Mouse (Mus musculus): ENCODE measurements around the gene Cpne5. TPM values are rescaled to one million over a fixed set of nuclear protein-coding genes. Genes with fewer than 3 reads are reported as not detected.

Gene Cpne5
- polyA plus RNA-seq, 2 experiments, result 14.7 TPM

GRCm38 (mm10) chr17:29183162-29183561 lies 54.8 kb downstream of the Cpne5 start:
- no peaks in the 10 kb centered on the region for H3K27me3 ChIP-seq (ENCODE audit: control insufficient read depth, insufficient read depth, low read length)
- no peak overlapping the region for H3K9ac ChIP-seq (ENCODE audit: low read depth, low read length, severe bottlenecking)
- no peaks in the 10 kb centered on the region for H3K9me3 ChIP-seq (ENCODE audit: control insufficient read depth, low read length)
- 57% methylated on average over 11 of the region's 11 CpGs for WGBS
- no peak overlapping the region for H3K4me2 ChIP-seq (replicated peaks; ENCODE audit: low read depth, low read length, severe bottlenecking)
- TF ChIP-seq POLR2A (IDR thresholded peaks at IDR 0.05; ENCODE audit: borderline replicate concordance, extremely low read depth, insufficient read depth, insufficient read length), result no peak
- H3K4me3 ChIP-seq (replicated peaks; ENCODE audit: low read length), result no peak overlapping the region
- no peaks in the 10 kb centered on the region for H3K36me3 ChIP-seq (ENCODE audit: control insufficient read depth, insufficient read depth, low read length)
- ATAC-seq (ENCODE audit: low FRiP score, low read depth), result no peak
- no peak overlapping the region for H3K27ac ChIP-seq (replicated peaks; ENCODE audit: low read depth, low read length)
- DNase-seq (ENCODE audit: low spot score), result no peak
- H3K4me1 ChIP-seq (ENCODE audit: control insufficient read depth, insufficient read depth, low read length), result peaks cover 18% of the 10 kb centered on the region

- DNase-seq (ENCODE audit: low spot score) (no peak), ATAC-seq (ENCODE audit: low FRiP score, low read depth) (no peak)
- Histone ChIP-seq H3K4me1 (ENCODE audit: control insufficient read depth, insufficient read depth, low read length) (peaks cover 11% of the 10 kb centered on the region), H3K4me2 (replicated peaks; ENCODE audit: low read depth, low read length, severe bottlenecking) (no peak overlapping the region), H3K9me3 (ENCODE audit: control insufficient read depth, low read length) (no peaks in the 10 kb centered on the region), H3K27me3 (ENCODE audit: control insufficient read depth, insufficient read depth, low read length) (no peaks in the 10 kb centered on the region), H3K4me3 (replicated peaks; ENCODE audit: low read length) (no peak overlapping the region), H3K36me3 (ENCODE audit: control insufficient read depth, insufficient read depth, low read length) (no peaks in the 10 kb centered on the region), H3K27ac (replicated peaks; ENCODE audit: low read depth, low read length) (no peak overlapping the region), H3K9ac (ENCODE audit: low read depth, low read length, severe bottlenecking) (no peak overlapping the region)
- WGBS, result 83% methylated on average over 5 of the region's 5 CpGs
- no peak for TF ChIP-seq POLR2A (IDR thresholded peaks at IDR 0.05; ENCODE audit: borderline replicate concordance, extremely low read depth, insufficient read depth, insufficient read length)
Measured at GRCm38 (mm10) chr17:29181751-29182150, 56.2 kb downstream of the Cpne5 start.

GRCm38 (mm10) chr17:29180406-29181127 lies 57.4 kb downstream of the Cpne5 start:
- Histone ChIP-seq H3K36me3 (ENCODE audit: control insufficient read depth, insufficient read depth, low read length) (no peaks in the 10 kb centered on the region), H3K4me3 (replicated peaks; ENCODE audit: low read length) (no peak overlapping the region), H3K27me3 (ENCODE audit: control insufficient read depth, insufficient read depth, low read length) (no peaks in the 10 kb centered on the region), H3K9me3 (ENCODE audit: control insufficient read depth, low read length) (no peaks in the 10 kb centered on the region), H3K9ac (ENCODE audit: low read depth, low read length, severe bottlenecking) (no peak overlapping the region), H3K4me1 (ENCODE audit: control insufficient read depth, insufficient read depth, low read length) (peaks cover 6% of the 10 kb centered on the region), H3K4me2 (replicated peaks; ENCODE audit: low read depth, low read length, severe bottlenecking) (no peak overlapping the region), H3K27ac (replicated peaks; ENCODE audit: low read depth, low read length) (no peak overlapping the region)
- TF ChIP-seq POLR2A (IDR thresholded peaks at IDR 0.05; ENCODE audit: borderline replicate concordance, extremely low read depth, insufficient read depth, insufficient read length), result no peak
- ATAC-seq (ENCODE audit: low FRiP score, low read depth), result no peak
- 76% methylated on average over 4 of the region's 4 CpGs for WGBS
- DNase-seq (ENCODE audit: low spot score), result no peak

GRCm38 (mm10) chr17:29179917-29180316 lies 58.0 kb downstream of the Cpne5 start:
- Histone ChIP-seq H3K4me1 (ENCODE audit: control insufficient read depth, insufficient read depth, low read length) (no peaks in the 10 kb centered on the region), H3K4me2 (replicated peaks; ENCODE audit: low read depth, low read length, severe bottlenecking) (no peak overlapping the region), H3K4me3 (replicated peaks; ENCODE audit: low read length) (no peak overlapping the region), H3K36me3 (ENCODE audit: control insufficient read depth, insufficient read depth, low read length) (no peaks in the 10 kb centered on the region), H3K9ac (ENCODE audit: low read depth, low read length, severe bottlenecking) (no peak overlapping the region), H3K9me3 (ENCODE audit: control insufficient read depth, low read length) (no peaks in the 10 kb centered on the region), H3K27ac (replicated peaks; ENCODE audit: low read depth, low read length) (no peak overlapping the region), H3K27me3 (ENCODE audit: control insufficient read depth, insufficient read depth, low read length) (no peaks in the 10 kb centered on the region)
- no peak for TF ChIP-seq POLR2A (IDR thresholded peaks at IDR 0.05; ENCODE audit: borderline replicate concordance, extremely low read depth, insufficient read depth, insufficient read length)
- 85% methylated on average over 6 of the region's 6 CpGs for WGBS
- no peak for ATAC-seq (ENCODE audit: low FRiP score, low read depth)
- DNase-seq (ENCODE audit: low spot score), result no peak

- H3K4me1 ChIP-seq (ENCODE audit: control insufficient read depth, insufficient read depth, low read length), result no peaks in the 10 kb centered on the region
- H3K27ac ChIP-seq (replicated peaks; ENCODE audit: low read depth, low read length), result no peak overlapping the region
- no peak for DNase-seq (ENCODE audit: low spot score)
- no peak overlapping the region for H3K9ac ChIP-seq (ENCODE audit: low read depth, low read length, severe bottlenecking)
- TF ChIP-seq POLR2A (IDR thresholded peaks at IDR 0.05; ENCODE audit: borderline replicate concordance, extremely low read depth, insufficient read depth, insufficient read length), result no peak
- H3K9me3 ChIP-seq (ENCODE audit: control insufficient read depth, low read length), result no peaks in the 10 kb centered on the region
- H3K36me3 ChIP-seq (ENCODE audit: control insufficient read depth, insufficient read depth, low read length), result no peaks in the 10 kb centered on the region
- H3K4me3 ChIP-seq (replicated peaks; ENCODE audit: low read length), result no peak overlapping the region
- WGBS, result 67% methylated on average over 9 of the region's 9 CpGs
- ATAC-seq (ENCODE audit: low FRiP score, low read depth), result no peak
- no peak overlapping the region for H3K4me2 ChIP-seq (replicated peaks; ENCODE audit: low read depth, low read length, severe bottlenecking)
- no peaks in the 10 kb centered on the region for H3K27me3 ChIP-seq (ENCODE audit: control insufficient read depth, insufficient read depth, low read length)
Measured at GRCm38 (mm10) chr17:29178503-29179059, 59.4 kb downstream of the Cpne5 start.

Data from limb, embryonic 14.5 days (tissue).